Mouse (Mus musculus) hindbrain, embryonic 15.5 days (tissue): Measurements from ENCODE around the gene Fam167b. TPM values are rescaled to one million over a fixed set of nuclear protein-coding genes. Genes with fewer than 3 reads are reported as not detected.
A peak's percentile ranks its signal among the peaks of the same experiment; 100 is the strongest.

ENCODE experiments used
- ATAC-seq: fragments of 200-750 bp; cut with Nextera tagmentation; 2 replicates; pipeline ENCODE4 v1.8.0; 2017; ENCODE audit warnings: low read depth, moderate number of reproducible peaks, moderate TSS enrichment; ENCODE audit not compliant: low FRiP score
- H3K27ac ChIP-seq: fragments of 300-500 bp; sonication (generic); replicated peaks from 2 replicates; pipeline ENCODE4 v1.5.1; 2015; ENCODE audit warnings: mild to moderate bottlenecking, inconsistent platforms
- H3K27me3 ChIP-seq: fragments of 300-500 bp; sonication (generic); 2 replicates; pipeline ENCODE4 v1.6.1; 2015; ENCODE audit warnings: control low read depth, inconsistent platforms
- H3K36me3 ChIP-seq: fragments of 300-500 bp; sonication (generic); 2 replicates; pipeline ENCODE4 v1.6.1; 2015; ENCODE audit warnings: control low read depth, inconsistent platforms
- H3K4me1 ChIP-seq: fragments of 300-500 bp; sonication (generic); replicated peaks from 2 replicates; pipeline ENCODE4 v1.6.1; 2015; ENCODE audit warnings: control low read depth, inconsistent platforms
- H3K4me2 ChIP-seq: fragments of 300-500 bp; sonication (generic); 2 replicates; pipeline ENCODE4 v1.6.1; 2015; ENCODE audit warnings: moderate library complexity, mild to moderate bottlenecking, inconsistent platforms
- H3K4me3 ChIP-seq: fragments of 300-500 bp; sonication (generic); 2 replicates; pipeline ENCODE4 v1.5.1; 2015; ENCODE audit warnings: mild to moderate bottlenecking, inconsistent platforms
- H3K9ac ChIP-seq: fragments of 300-500 bp; sonication (generic); 2 replicates; pipeline ENCODE4 v1.6.1; 2015; ENCODE audit warnings: inconsistent platforms
- H3K9me3 ChIP-seq: fragments of 300-500 bp; sonication (generic); 2 replicates; pipeline ENCODE4 v1.6.1; 2016; ENCODE audit warnings: control low read depth, inconsistent platforms
- WGBS: fragments of 180-500 bp; shearing (Covaris S2); methylation state at CpG from one replicate; pipeline ENCODE4 v1.1.7; 2015; 5-methylcytosine and 5-hydroxymethylcytosine counted together
- polyA plus RNA-seq: library from polyadenylated mRNA; unstranded; fragments of >200 nt; fragmentation: Nextera tagmentation; extraction: Ambion mirVana; gene quantifications from 2 replicates; pipeline ENCODE4 v1.2.1, GENCODE M21; 2015

Gene Fam167b
- polyA plus RNA-seq, 1 experiment from 2014 or later: 0.34 TPM

DNA sequence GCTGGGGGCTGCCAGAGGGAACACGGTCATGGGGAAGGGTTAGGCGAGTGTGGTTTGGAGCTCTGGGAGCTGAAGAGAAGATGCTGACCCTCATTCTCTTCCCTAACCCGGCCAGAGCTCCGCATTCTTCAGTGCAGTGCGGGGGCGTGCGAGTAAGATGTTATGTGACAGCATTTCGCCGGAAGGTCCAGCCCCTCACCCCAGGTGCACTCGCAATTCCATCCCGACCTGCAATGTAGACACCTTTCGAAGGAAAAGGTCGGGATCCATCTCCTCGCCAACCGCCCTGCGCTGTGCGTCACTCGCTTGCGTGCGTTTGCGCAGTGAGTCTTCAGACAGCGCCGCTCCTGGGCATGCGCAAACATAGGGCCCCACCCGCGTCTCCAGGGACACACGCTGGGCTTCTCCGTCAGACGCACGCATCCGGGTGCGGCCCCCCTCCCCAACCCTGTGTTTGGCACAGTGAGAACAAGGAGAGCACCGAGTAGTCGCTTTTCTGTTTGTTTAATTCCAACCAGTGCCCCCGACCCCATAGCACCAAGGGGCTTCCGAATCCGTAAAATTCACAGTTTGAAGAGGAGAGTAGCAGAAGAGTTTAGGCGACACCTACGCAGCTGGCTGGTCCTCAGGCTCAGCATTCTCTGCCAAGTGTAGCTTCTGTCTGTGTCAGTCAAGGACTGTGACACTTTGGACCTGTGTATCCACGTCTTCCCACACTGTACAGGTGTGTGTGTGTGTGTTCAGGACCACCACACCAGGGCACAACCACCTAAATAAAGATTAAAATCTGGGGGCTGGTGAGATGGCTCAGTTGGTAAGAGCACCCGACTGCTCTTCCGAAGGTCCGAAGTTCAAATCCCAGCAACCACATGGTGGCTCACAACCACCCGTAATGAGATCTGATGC is 40.7 kb upstream of the Fam167b start, which contains the start of gene Iqcc:
Iqcc (minus strand) TSS at position 314 of the 906 bp plus-strand sequence.
- H3K4me1 ChIP-seq: peaks cover 43% of the 10 kb centered on the region
- ATAC-seq: peak; percentile 92

DNA sequence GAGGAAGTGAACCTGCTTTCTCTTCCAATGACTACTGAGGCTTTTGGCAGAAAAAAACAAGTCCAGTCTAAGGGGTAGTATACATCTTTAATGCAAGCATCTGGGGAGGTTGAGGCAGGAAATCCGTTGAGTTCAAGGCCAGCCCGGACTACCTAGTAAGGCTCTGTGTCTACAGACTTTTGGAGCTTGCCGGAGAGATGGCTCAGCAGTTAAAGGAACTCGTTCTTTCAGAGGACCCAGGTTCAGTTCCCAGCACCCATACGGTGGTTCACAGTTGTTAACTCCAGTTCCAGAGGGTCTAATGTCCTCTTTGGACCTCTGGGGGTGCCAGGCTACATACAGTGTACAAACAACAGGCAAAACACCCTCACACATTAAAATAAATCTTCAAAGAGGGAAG is 39.7 kb upstream of the Fam167b start:
- H3K9ac ChIP-seq: peak overlapping the region; percentile 75
- no peaks in the 10 kb centered on the region for H3K27me3 ChIP-seq
- H3K27ac ChIP-seq: peak overlapping the region; percentile 93
- no peaks in the 10 kb centered on the region for H3K9me3 ChIP-seq
- H3K36me3 ChIP-seq: peaks cover 6% of the 10 kb centered on the region
- H3K4me3 ChIP-seq: peak overlapping the region; percentile 58
- ATAC-seq: no peak
- peak overlapping the region; percentile 69 for H3K4me2 ChIP-seq
- peaks cover 40% of the 10 kb centered on the region for H3K4me1 ChIP-seq
- WGBS: 95% methylated on average over 5 of the region's 5 CpGs

More for the DNA sequence above, 40.7 kb upstream of the Fam167b start, which contains the start of gene Iqcc:
- peak within 1 kb of the TSS; percentile 58 for H3K4me3 ChIP-seq
- peaks cover 6% of the 10 kb centered on the region for H3K36me3 ChIP-seq
- peak within 1 kb of the TSS; percentile 69 for H3K4me2 ChIP-seq
- no peaks in the 10 kb centered on the region for H3K9me3 ChIP-seq
- 4% methylated on average over 44 of the region's 44 CpGs for WGBS
- H3K27ac ChIP-seq: peak within 1 kb of the TSS; percentile 93
- H3K27me3 ChIP-seq: no peaks in the 10 kb centered on the region
- peak within 1 kb of the TSS; percentile 75 for H3K9ac ChIP-seq

DNA sequence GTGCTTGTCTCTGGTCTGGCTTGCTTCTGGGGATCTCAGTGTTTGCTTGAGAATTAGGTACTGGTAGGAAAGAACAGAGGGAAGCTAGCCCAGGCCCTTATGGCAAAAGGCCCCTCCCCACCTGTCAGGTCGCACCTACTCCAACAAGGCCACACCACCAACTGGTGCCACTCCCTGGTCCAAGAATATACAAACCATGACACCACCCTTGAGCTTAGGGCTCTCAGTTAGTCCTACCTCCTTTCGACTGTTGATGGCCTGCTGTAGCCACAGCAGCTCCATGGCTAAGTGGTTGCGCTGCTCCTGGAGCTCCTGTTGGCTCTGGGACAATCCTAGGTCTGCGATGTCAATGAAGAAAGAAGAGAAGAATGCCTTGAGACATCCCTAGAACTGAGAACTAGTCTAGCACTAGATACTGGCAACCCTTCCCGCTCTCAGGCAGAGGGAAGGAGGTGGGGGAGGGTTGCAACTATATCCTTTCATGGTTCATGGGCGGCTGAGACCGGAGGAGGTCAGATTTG is 38.8 kb upstream of the Fam167b start:
- no peak overlapping the region for H3K9ac ChIP-seq
- H3K4me1 ChIP-seq: peaks cover 32% of the 10 kb centered on the region
- ATAC-seq: no peak

GRCm38 (mm10) chr4:129616631-129617030 is 38.3 kb upstream of the Fam167b start:
- Histone ChIP-seq H3K4me1 (peaks cover 26% of the 10 kb centered on the region), H3K4me3 (no peak overlapping the region), H3K9me3 (no peaks in the 10 kb centered on the region), H3K36me3 (peaks cover 6% of the 10 kb centered on the region), H3K9ac (no peak overlapping the region), H3K4me2 (no peak overlapping the region), H3K27ac (no peak overlapping the region), H3K27me3 (no peaks in the 10 kb centered on the region)
- 91% methylated on average over 3 of the region's 3 CpGs for WGBS
- ATAC-seq: no peak

More for the DNA sequence above, 38.8 kb upstream of the Fam167b start:
- no peaks in the 10 kb centered on the region for H3K9me3 ChIP-seq
- no peak overlapping the region for H3K4me3 ChIP-seq
- H3K27me3 ChIP-seq: no peaks in the 10 kb centered on the region
- H3K36me3 ChIP-seq: peaks cover 6% of the 10 kb centered on the region
- H3K4me2 ChIP-seq: no peak overlapping the region
- H3K27ac ChIP-seq: no peak overlapping the region
- WGBS: 99% methylated on average over 7 of the region's 7 CpGs

GRCm38 (mm10) chr4:129615801-129616290 is 37.5 kb upstream of the Fam167b start:
- no peak overlapping the region for H3K27ac ChIP-seq
- H3K9me3 ChIP-seq: no peaks in the 10 kb centered on the region
- no peak overlapping the region for H3K9ac ChIP-seq
- no peak overlapping the region for H3K4me3 ChIP-seq
- H3K4me1 ChIP-seq: peaks cover 18% of the 10 kb centered on the region
- 89% methylated on average over 9 of the region's 9 CpGs for WGBS
- H3K36me3 ChIP-seq: peaks cover 6% of the 10 kb centered on the region
- no peak overlapping the region for H3K4me2 ChIP-seq
- no peaks in the 10 kb centered on the region for H3K27me3 ChIP-seq
- no peak for ATAC-seq

DNA sequence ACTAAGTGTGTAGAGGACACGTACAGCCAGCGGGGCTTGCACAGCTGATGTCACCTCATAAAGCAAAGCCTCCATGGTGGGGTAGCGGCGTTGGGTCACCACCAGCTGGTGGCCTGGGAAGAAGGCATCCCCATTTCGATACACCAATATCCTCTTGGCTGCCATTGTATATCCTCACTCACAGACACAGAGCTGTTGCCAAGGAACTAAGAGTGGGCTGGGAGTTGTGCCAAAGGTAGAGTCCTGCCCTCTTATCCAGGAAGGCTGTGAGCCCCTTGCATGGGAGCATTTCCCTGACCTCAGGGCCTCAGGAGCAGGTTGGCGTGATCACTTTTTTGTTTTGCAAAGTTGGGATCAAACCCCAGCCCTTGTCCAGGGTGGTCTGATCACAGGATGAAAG is 35.7 kb upstream of the Fam167b start, which contains the start of gene Dcdc2b:
Dcdc2b (minus strand) TSS at position 165 of the 400 bp plus-strand sequence.
- Histone ChIP-seq H3K4me3 (no peak within 1 kb of the TSS), H3K4me2 (no peak within 1 kb of the TSS), H3K4me1 (peaks cover 12% of the 10 kb centered on the region), H3K27ac (no peak within 1 kb of the TSS), H3K36me3 (peaks cover 8% of the 10 kb centered on the region), H3K27me3 (no peaks in the 10 kb centered on the region), H3K9ac (no peak within 1 kb of the TSS), H3K9me3 (no peaks in the 10 kb centered on the region)
- no peak for ATAC-seq
- 70% methylated on average over 6 of the region's 6 CpGs for WGBS

GRCm38 (mm10) chr4:129610472-129610871 is 32.1 kb upstream of the Fam167b start:
- Histone ChIP-seq H3K27ac (no peak overlapping the region), H3K9me3 (no peaks in the 10 kb centered on the region), H3K4me2 (no peak overlapping the region), H3K27me3 (no peaks in the 10 kb centered on the region), H3K9ac (no peak overlapping the region), H3K36me3 (peaks cover 23% of the 10 kb centered on the region), H3K4me3 (no peak overlapping the region), H3K4me1 (0 out of 2 replicates have a peak, but pooled peaks cover 2% of the 10 kb centered on the region)
- ATAC-seq: no peak
- WGBS: 70% methylated on average over 4 of the region's 4 CpGs

- WGBS: 84% methylated on average over 4 of the region's 4 CpGs
- Histone ChIP-seq H3K9ac (no peak overlapping the region), H3K4me1 (0 out of 2 replicates have a peak, but pooled peaks cover 2% of the 10 kb centered on the region), H3K4me2 (no peak overlapping the region), H3K36me3 (peaks cover 26% of the 10 kb centered on the region), H3K27me3 (no peaks in the 10 kb centered on the region), H3K4me3 (no peak overlapping the region), H3K27ac (no peak overlapping the region), H3K9me3 (no peaks in the 10 kb centered on the region)
- ATAC-seq: no peak
Observed at GRCm38 (mm10) chr4:129610026-129610425, 31.7 kb upstream of the Fam167b start.

GRCm38 (mm10) chr4:129609139-129609631 is 30.8 kb upstream of the Fam167b start:
- 80% methylated on average over 12 of the region's 12 CpGs for WGBS
- Histone ChIP-seq H3K9me3 (no peaks in the 10 kb centered on the region), H3K27me3 (no peaks in the 10 kb centered on the region), H3K36me3 (peaks cover 34% of the 10 kb centered on the region), H3K9ac (no peak overlapping the region), H3K27ac (no peak overlapping the region), H3K4me1 (0 out of 2 replicates have a peak, but pooled peaks cover 2% of the 10 kb centered on the region), H3K4me2 (no peak overlapping the region), H3K4me3 (no peak overlapping the region)
- peak; percentile 14; the same call in 1 of the 2 replicates for ATAC-seq

DNA sequence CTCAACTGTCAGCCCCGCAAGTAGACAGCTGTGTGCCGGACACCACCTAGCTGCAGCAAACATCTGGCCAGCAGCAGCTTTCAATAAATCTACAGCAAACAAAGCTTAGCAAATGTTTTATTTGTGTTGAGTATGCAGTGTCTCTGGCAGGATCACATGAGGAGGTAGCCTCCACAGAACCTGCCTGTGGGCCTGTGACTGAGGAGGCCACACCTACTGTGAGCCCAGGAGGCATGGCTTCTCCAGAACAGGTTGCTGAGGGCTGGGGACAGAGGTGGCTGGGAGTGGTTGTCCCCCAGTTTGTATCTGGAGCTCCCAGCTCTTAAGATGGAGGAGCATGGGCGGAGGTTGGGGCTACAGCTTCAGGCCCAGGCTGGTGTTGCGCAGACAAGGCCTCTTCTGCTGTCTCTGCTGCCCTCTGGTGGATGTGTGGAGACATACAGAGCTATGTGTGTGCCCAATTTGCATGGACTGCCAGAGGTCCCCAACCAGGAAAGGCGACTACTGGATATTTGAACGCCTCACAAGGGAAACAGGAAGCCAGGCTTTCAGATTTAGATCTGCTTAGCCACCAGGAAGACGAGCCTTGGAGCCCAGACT is 30.2 kb upstream of the Fam167b start:
- peak overlapping the region; percentile 35; the same call in 1 of the 2 replicates for H3K27ac ChIP-seq
- WGBS: 38% methylated on average over 7 of the region's 7 CpGs
- no peak overlapping the region for H3K4me2 ChIP-seq
- H3K36me3 ChIP-seq: peaks cover 41% of the 10 kb centered on the region
- no peaks in the 10 kb centered on the region for H3K9me3 ChIP-seq
- peak; percentile 84 for ATAC-seq
- H3K4me3 ChIP-seq: no peak overlapping the region
- 0 out of 2 replicates have a peak, but pooled peaks cover 2% of the 10 kb centered on the region for H3K4me1 ChIP-seq
- no peaks in the 10 kb centered on the region for H3K27me3 ChIP-seq
- H3K9ac ChIP-seq: peak overlapping the region; percentile 1; the same call in 1 of the 2 replicates

DNA sequence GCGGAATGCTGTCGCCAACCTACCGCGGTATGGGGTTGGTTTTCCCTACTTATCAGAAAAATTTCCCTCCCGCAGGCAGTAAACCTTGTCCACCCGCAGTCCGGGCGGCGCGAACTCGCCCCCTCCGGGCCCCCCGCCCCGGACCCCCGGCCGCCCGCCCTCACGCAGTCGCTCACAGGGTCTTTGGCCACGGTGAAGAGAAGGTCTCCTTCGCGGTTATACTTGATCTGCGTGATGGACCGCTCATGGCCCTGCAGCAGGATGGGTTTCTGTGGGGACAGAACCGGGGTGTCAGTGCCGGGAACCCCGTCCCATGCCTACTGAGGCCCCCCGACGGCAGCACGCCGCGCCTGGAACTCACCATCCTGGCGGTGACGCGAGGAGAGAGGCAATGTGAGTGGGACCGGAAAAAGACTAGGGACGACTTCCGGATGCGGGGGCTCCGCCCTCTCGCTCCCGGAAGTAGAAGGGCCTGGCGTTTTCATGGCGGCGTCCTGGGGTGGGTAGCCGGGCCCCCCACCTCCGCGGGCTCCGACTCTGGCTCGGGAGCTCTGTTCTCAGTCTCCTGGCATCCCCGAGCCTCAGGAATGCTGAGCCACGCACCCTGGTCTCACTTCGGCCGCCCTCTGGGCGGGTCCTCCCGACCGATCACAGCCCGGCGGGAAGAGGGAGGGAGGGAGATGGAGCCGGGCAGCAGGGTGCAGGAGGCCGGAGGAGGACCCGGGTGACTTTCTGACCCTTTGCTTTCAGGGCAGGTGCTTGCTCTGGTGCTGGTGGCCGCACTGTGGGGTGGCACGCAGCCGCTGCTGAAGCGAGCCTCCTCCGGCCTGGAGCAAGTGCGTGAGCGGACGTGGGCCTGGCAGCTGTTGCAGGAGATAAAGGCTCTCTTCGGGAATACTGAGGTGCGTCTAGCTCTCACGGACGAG is 22.1 kb upstream of the Fam167b start, which contains the start of the genes Eif3i and Tmem234:
Eif3i (minus strand) TSS at position 416 of the 926 bp plus-strand sequence.
Tmem234 (plus strand) TSS at position 436 of the 926 bp plus-strand sequence.
- H3K4me1 ChIP-seq: peaks cover 38% of the 10 kb centered on the region
- ATAC-seq: peak; percentile 93
- peak within 1 kb of the TSS; percentile 94 for H3K9ac ChIP-seq
- peak within 1 kb of the TSS; percentile 90 for H3K4me2 ChIP-seq
- H3K27me3 ChIP-seq: no peaks in the 10 kb centered on the region
- under 1% methylated on average over 74 of the region's 74 CpGs for WGBS
- no peaks in the 10 kb centered on the region for H3K9me3 ChIP-seq
- H3K27ac ChIP-seq: peak within 1 kb of the TSS; percentile 77
- peaks cover 38% of the 10 kb centered on the region for H3K36me3 ChIP-seq
- peak within 1 kb of the TSS; percentile 91 for H3K4me3 ChIP-seq
